Mouse (Mus musculus) brain, embryonic 14.5 days (tissue): ENCODE measurements around the gene Ptma.

Experiments
- CTCF ChIP-seq: fragments of 200-500 bp; IDR thresholded peaks from 2 replicates; pipeline ENCODE4 v1.5.1; 2012; ENCODE audit warnings: inconsistent platforms, mild to moderate bottlenecking, moderate library complexity, borderline replicate concordance; ENCODE audit not compliant: insufficient read depth, insufficient read length; ENCODE audit errors: extremely low read depth
- POLR2A ChIP-seq: fragments of 200-500 bp; IDR thresholded peaks from 2 replicates; pipeline ENCODE4 v1.6.1; 2012; ENCODE audit warnings: mild to moderate bottlenecking, inconsistent platforms, borderline replicate concordance; ENCODE audit not compliant: poor library complexity, insufficient read depth, insufficient read length, severe bottlenecking; ENCODE audit errors: extremely low read depth

DNA sequence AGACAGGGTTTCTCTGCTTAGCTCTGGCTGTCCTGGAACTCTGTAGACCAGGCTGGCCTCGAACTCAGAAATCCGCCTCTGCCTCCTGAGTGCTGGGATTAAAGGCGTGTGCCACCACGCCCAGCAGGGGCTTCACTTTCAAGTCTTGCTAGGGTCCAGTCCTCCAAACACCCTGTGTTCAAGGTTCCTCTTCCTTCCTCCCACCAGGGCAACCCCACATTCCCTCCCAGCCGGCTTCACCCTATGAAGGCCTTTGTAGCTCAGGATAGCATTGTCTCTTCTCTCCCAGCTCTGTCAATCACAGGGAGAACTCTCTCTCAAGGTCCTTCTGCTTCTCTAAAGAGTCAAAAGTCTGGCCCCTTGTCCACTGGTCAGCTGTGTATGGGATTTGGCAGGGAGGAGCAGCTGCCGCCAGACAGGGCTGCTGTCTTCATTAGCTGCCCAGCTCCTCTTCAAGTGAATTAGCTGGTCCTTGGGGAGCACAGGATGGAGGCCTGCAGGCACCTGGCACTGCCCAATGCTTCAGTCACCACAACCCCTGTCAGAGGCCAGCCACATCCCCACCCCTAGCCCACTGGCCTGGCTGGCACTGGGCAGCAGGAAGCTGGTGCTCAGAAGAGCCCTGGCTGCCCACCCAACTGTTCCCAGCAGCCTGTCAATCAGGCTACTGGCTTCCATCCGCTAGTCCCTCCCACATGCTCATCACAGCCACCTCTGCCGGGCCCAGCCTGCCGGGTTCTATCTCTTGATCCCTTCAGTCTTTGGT is 15.7 kb upstream of the Ptma start:
- no peak for TF ChIP-seq CTCF
- TF ChIP-seq POLR2A = no peak
